Mouse (Mus musculus): Measurements from ENCODE around the gene Gabrb1. TPM values are rescaled to one million over a fixed set of nuclear protein-coding genes. Genes with fewer than 3 reads are reported as not detected.
"Not testable (repeated sequence)": the region's sequence is repeated elsewhere in the genome, so short reads cannot be mapped to it uniquely, and the experiment has no call there.

Gabrb1 gene
- polyA plus RNA-seq, 1 experiment from 2014 or later: 0.58 TPM

DNA sequence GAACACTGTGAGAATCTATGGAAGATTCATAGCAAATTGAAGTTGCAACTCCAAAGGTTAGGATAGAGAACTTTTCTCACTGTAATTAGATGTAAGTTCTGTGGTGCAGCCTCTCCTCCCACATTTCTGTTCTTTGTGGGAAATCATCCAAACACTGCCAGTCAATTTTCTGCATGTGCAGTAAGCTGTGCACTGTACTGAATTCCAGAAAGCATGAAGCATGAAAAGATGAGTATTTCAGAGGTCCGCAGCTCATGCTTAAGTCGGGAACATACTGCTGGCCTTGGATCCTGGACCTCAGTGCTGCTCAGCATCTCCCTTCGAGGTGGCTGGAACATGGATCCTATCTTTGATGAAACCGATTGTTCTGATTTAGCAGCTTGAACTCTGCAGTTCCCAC, 468.8 kb downstream of the Gabrb1 start:
- Histone ChIP-seq H3K4me2 (ENCODE audit: low read depth, low read length) (no peak overlapping the region), H3K9ac (replicated peaks; ENCODE audit: low read length) (no peak overlapping the region), H3K4me3 (ENCODE audit: low read depth, low read length) (no peak overlapping the region), H3K27ac (replicated peaks; ENCODE audit: low read depth, low read length) (no peak overlapping the region), H3K27me3 (ENCODE audit: control insufficient read depth, insufficient read depth, low read length) (no peaks in the 10 kb centered on the region), H3K36me3 (replicated peaks; ENCODE audit: control insufficient read depth, insufficient read depth, low read depth, low read length) (no peaks in the 10 kb centered on the region), H3K4me1 (ENCODE audit: control insufficient read depth, insufficient read depth, low read length) (no peaks in the 10 kb centered on the region), H3K9me3 (replicated peaks; ENCODE audit: control insufficient read depth, low read length) (no peaks in the 10 kb centered on the region)
- WGBS: 89% methylated on average over 4 of the region's 4 CpGs
- no peak for DNase-seq (ENCODE audit: low spot score)
- no peak for ATAC-seq (replicated peaks; ENCODE audit: insufficient number of reproducible peaks, low FRiP score, low TSS enrichment, low read depth)

DNA sequence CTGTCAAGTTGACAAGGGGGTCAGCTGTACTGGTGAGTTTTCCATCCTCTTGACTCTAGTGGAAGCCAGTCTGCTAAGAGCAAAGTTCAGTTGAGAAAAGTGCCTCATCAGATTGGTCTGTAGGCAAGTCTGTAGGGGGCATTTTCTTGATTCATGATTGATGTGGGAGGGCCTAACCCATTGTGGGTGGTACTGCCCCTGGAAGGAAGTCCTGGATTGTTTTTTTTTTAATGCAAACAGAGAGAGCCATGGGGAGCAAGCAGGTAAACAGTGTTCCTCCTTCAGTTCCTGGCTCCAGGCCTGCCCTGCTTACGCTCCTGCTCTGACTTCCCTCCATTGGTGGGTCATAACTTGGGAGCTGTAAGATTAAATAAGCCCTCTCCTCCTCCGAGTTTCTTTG, 476.0 kb downstream of the Gabrb1 start:
- no peak overlapping the region for H3K9ac ChIP-seq (replicated peaks; ENCODE audit: low read length)
- H3K4me3 ChIP-seq (ENCODE audit: low read depth, low read length): no peak overlapping the region
- ATAC-seq (replicated peaks; ENCODE audit: insufficient number of reproducible peaks, low FRiP score, low TSS enrichment, low read depth) (no peak), DNase-seq (ENCODE audit: low spot score) (no peak)
- H3K4me1 ChIP-seq (ENCODE audit: control insufficient read depth, insufficient read depth, low read length): no peaks in the 10 kb centered on the region
- WGBS: 68% methylated on average over 2 of the region's 2 CpGs
- H3K9me3 ChIP-seq (replicated peaks; ENCODE audit: control insufficient read depth, low read length): no peaks in the 10 kb centered on the region
- no peak overlapping the region for H3K4me2 ChIP-seq (ENCODE audit: low read depth, low read length)
- H3K36me3 ChIP-seq (replicated peaks; ENCODE audit: control insufficient read depth, insufficient read depth, low read depth, low read length): no peaks in the 10 kb centered on the region
- H3K27me3 ChIP-seq (ENCODE audit: control insufficient read depth, insufficient read depth, low read length): no peaks in the 10 kb centered on the region
- H3K27ac ChIP-seq (replicated peaks; ENCODE audit: low read depth, low read length): no peak overlapping the region

DNA sequence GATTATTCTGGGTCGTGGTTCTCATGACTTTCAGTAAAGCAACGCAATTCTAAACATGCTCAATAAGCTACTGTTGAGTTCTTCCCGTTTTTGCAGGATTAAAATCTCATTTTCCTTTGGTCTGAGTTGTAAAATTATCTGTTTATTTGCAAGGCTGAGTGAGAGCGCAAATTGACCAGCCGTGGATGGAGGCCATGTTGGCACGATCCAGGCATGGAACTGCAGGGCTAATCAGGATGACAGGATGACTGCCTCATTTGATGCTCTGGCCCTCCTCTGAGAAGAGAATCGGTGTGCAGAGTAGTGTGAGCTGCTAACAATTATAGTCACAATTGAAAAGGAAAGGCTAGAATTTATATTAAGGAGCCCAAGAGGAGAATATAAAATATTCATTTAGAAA, 480.3 kb downstream of the Gabrb1 start:
- WGBS: 81% methylated on average over 7 of the region's 7 CpGs
- Histone ChIP-seq H3K4me2 (ENCODE audit: low read depth, low read length) (no peak overlapping the region), H3K27ac (replicated peaks; ENCODE audit: low read depth, low read length) (no peak overlapping the region), H3K9me3 (replicated peaks; ENCODE audit: control insufficient read depth, low read length) (no peaks in the 10 kb centered on the region), H3K36me3 (replicated peaks; ENCODE audit: control insufficient read depth, insufficient read depth, low read depth, low read length) (no peaks in the 10 kb centered on the region), H3K4me1 (ENCODE audit: control insufficient read depth, insufficient read depth, low read length) (no peaks in the 10 kb centered on the region), H3K27me3 (ENCODE audit: control insufficient read depth, insufficient read depth, low read length) (no peaks in the 10 kb centered on the region), H3K9ac (replicated peaks; ENCODE audit: low read length) (no peak overlapping the region), H3K4me3 (ENCODE audit: low read depth, low read length) (no peak overlapping the region)
- ATAC-seq (replicated peaks; ENCODE audit: insufficient number of reproducible peaks, low FRiP score, low TSS enrichment, low read depth): no peak
- no peak for DNase-seq (ENCODE audit: low spot score)

DNA sequence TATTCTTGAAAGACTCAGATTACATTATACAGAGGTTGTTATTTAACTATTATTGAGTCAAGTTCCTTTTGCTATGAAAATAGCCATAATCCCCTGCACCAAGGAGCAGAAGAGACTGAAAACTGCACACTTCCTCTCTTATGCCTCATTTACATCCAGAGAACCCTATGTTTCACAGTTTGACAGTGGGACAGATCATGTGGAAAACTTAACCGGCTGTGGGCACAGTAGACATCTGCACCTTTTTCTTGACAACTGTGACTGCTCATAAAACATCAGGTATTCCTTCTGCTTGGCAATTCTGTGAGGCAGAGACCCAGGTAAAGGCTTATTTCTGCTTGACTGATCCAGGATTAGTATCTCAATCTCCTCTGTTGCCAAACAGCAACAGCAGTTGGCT, 481.7 kb downstream of the Gabrb1 start:
- no peak for ATAC-seq (replicated peaks; ENCODE audit: insufficient number of reproducible peaks, low FRiP score, low TSS enrichment, low read depth)
- Histone ChIP-seq H3K36me3 (replicated peaks; ENCODE audit: control insufficient read depth, insufficient read depth, low read depth, low read length) (no peaks in the 10 kb centered on the region), H3K9ac (replicated peaks; ENCODE audit: low read length) (no peak overlapping the region), H3K27me3 (ENCODE audit: control insufficient read depth, insufficient read depth, low read length) (no peaks in the 10 kb centered on the region), H3K4me3 (ENCODE audit: low read depth, low read length) (no peak overlapping the region), H3K27ac (replicated peaks; ENCODE audit: low read depth, low read length) (no peak overlapping the region), H3K4me2 (ENCODE audit: low read depth, low read length) (no peak overlapping the region), H3K9me3 (replicated peaks; ENCODE audit: control insufficient read depth, low read length) (no peaks in the 10 kb centered on the region), H3K4me1 (ENCODE audit: control insufficient read depth, insufficient read depth, low read length) (no peaks in the 10 kb centered on the region)
- WGBS: 77% methylated on average over 1 of the region's 1 CpGs
- DNase-seq (ENCODE audit: low spot score): no peak

DNA sequence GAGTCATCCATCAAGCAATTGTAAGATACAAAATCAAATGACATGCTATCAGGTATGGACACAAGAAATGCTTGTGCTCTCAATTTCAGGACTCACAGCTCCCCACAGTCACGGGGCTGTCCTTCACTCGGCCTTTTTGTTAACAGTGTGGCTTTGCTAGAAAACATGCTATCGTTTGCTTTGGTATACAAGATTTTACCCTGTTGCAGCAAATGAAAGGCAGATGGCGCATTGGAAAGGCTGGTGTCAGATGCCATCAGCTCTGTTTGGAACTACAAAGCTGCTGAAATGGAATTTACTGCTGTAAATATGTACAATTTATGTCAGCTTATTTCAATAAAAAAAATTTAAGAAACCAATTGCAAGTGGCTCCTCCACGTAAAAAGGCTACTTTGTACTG, 490.8 kb downstream of the Gabrb1 start:
- Histone ChIP-seq H3K4me1 (ENCODE audit: control insufficient read depth, insufficient read depth, low read length) (no peaks in the 10 kb centered on the region), H3K4me2 (ENCODE audit: low read depth, low read length) (no peak overlapping the region), H3K9me3 (replicated peaks; ENCODE audit: control insufficient read depth, low read length) (no peaks in the 10 kb centered on the region), H3K4me3 (ENCODE audit: low read depth, low read length) (no peak overlapping the region), H3K9ac (replicated peaks; ENCODE audit: low read length) (no peak overlapping the region), H3K27ac (replicated peaks; ENCODE audit: low read depth, low read length) (no peak overlapping the region), H3K36me3 (replicated peaks; ENCODE audit: control insufficient read depth, insufficient read depth, low read depth, low read length) (no peaks in the 10 kb centered on the region), H3K27me3 (ENCODE audit: control insufficient read depth, insufficient read depth, low read length) (no peaks in the 10 kb centered on the region)
- no peak for ATAC-seq (replicated peaks; ENCODE audit: insufficient number of reproducible peaks, low FRiP score, low TSS enrichment, low read depth)
- 43% methylated on average over 5 of the region's 5 CpGs for WGBS
- peak; percentile 72 for DNase-seq (ENCODE audit: low spot score)

DNA sequence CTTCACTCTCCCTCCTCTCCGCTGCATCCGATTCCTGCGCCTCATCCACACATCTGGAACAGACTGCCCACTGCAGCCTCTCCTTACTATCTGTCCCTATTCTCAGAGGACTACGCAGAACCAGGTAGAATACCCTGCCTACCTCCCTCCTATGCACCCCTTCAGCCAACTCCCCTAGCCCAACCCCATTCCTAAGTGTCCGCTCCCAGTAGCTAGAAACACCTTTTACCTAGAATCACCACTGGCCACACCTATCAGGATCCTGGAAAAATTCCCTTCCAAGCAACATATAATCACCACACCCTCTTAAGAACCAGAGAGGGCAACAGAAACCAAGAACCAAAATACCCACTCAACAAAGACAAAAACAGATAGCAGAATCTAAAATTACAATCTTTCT, 493.0 kb downstream of the Gabrb1 start:
- Histone ChIP-seq H3K9me3 (replicated peaks; ENCODE audit: control insufficient read depth, low read length) (no peaks in the 10 kb centered on the region), H3K4me3 (ENCODE audit: low read depth, low read length) (no peak overlapping the region), H3K36me3 (replicated peaks; ENCODE audit: control insufficient read depth, insufficient read depth, low read depth, low read length) (no peaks in the 10 kb centered on the region; the same call in 1 of the 2 replicates), H3K4me1 (ENCODE audit: control insufficient read depth, insufficient read depth, low read length) (no peaks in the 10 kb centered on the region), H3K9ac (replicated peaks; ENCODE audit: low read length) (no peak overlapping the region), H3K27me3 (ENCODE audit: control insufficient read depth, insufficient read depth, low read length) (no peaks in the 10 kb centered on the region), H3K27ac (replicated peaks; ENCODE audit: low read depth, low read length) (no peak overlapping the region), H3K4me2 (ENCODE audit: low read depth, low read length) (no peak overlapping the region)
- 91% methylated on average over 2 of the region's 5 CpGs for WGBS
- DNase-seq (ENCODE audit: low spot score): no peak
- ATAC-seq (replicated peaks; ENCODE audit: insufficient number of reproducible peaks, low FRiP score, low TSS enrichment, low read depth): no peak

DNA sequence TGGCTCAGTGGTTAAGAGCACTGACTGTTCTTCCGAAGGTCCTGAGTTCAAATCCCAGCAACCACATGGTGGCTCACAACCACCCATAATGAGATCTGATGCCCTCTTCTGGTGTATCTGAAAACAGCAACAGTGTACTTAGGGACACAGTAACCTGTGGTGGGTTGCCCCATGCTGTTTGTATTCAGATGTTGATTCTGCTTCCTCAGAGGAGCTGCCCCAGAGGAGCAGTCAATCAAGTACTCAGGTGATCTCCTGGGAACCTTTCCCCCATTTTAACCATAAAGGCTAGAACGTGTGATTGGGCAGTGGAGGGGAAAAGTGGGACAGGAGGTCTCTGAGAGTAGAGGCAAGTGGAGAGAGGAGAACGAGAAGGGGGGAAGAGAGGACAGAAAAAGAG, 497.8 kb downstream of the Gabrb1 start:
- H3K27me3 ChIP-seq (ENCODE audit: control insufficient read depth, insufficient read depth, low read length); H3K9me3 ChIP-seq (replicated peaks; ENCODE audit: control insufficient read depth, low read length); H3K4me1 ChIP-seq (ENCODE audit: control insufficient read depth, insufficient read depth, low read length); H3K9ac ChIP-seq (replicated peaks; ENCODE audit: low read length); H3K27ac ChIP-seq (replicated peaks; ENCODE audit: low read depth, low read length); ATAC-seq (replicated peaks; ENCODE audit: insufficient number of reproducible peaks, low FRiP score, low TSS enrichment, low read depth); H3K4me3 ChIP-seq (ENCODE audit: low read depth, low read length); H3K36me3 ChIP-seq (replicated peaks; ENCODE audit: control insufficient read depth, insufficient read depth, low read depth, low read length); H3K4me2 ChIP-seq (ENCODE audit: low read depth, low read length); DNase-seq (ENCODE audit: low spot score): not testable (repeated sequence)
- WGBS: 67% methylated on average over 3 of the region's 3 CpGs

DNA sequence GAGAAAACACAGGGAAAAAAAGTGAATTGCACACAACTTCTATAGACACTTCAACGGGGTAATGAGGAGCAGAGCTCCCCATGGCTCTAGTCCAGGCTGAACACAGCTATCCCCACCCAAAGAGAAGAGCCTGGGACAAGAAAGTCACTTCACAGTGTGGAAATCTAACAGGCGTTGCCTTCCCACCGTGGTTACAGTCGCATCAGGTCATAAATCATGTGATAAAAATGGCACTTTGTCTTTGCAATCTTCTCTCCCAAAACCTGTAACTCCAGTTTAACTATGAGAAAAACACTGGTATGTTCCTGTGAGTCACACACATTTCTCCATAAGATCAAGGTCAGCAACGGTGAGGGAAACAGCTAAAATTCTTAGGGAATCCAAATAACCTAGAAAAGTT, 498.7 kb downstream of the Gabrb1 start:
- 97% methylated on average over 5 of the region's 5 CpGs for WGBS
- H3K27me3 ChIP-seq (ENCODE audit: control insufficient read depth, insufficient read depth, low read length): no peaks in the 10 kb centered on the region
- H3K36me3 ChIP-seq (replicated peaks; ENCODE audit: control insufficient read depth, insufficient read depth, low read depth, low read length): peaks cover 5% of the 10 kb centered on the region; the same call in 1 of the 2 replicates
- H3K27ac ChIP-seq (replicated peaks; ENCODE audit: low read depth, low read length): no peak overlapping the region
- H3K9ac ChIP-seq (replicated peaks; ENCODE audit: low read length): no peak overlapping the region
- H3K9me3 ChIP-seq (replicated peaks; ENCODE audit: control insufficient read depth, low read length): no peaks in the 10 kb centered on the region
- DNase-seq (ENCODE audit: low spot score) (no peak), ATAC-seq (replicated peaks; ENCODE audit: insufficient number of reproducible peaks, low FRiP score, low TSS enrichment, low read depth) (no peak)
- H3K4me2 ChIP-seq (ENCODE audit: low read depth, low read length): no peak overlapping the region
- H3K4me3 ChIP-seq (ENCODE audit: low read depth, low read length): no peak overlapping the region
- H3K4me1 ChIP-seq (ENCODE audit: control insufficient read depth, insufficient read depth, low read length): no peaks in the 10 kb centered on the region

Data from embryonic facial prominence, embryonic 11.5 days (tissue).